Mouse (Mus musculus) megakaryocyte, embryonic 14.5 days (primary cell): ENCODE data around the gene Atp2b2. TPM values are rescaled to one million over a fixed set of nuclear protein-coding genes. Genes with fewer than 3 reads are reported as not detected.

Source experiments
- H3K27me3 ChIP-seq: replicated peaks from 2 replicates; pipeline ENCODE3; 2012; ENCODE audit warnings: inconsistent platforms
- H3K36me3 ChIP-seq: replicated peaks from 2 replicates; pipeline ENCODE3; 2012; ENCODE audit warnings: low read length, inconsistent platforms, mixed read lengths
- H3K4me1 ChIP-seq: 2 replicates; pipeline ENCODE4 v1.6.1; 2012; ENCODE audit warnings: inconsistent platforms
- H3K4me3 ChIP-seq: replicated peaks from 2 replicates; pipeline ENCODE3; 2012; ENCODE audit warnings: moderate library complexity, mild to moderate bottlenecking, inconsistent platforms
- H3K9me3 ChIP-seq: 2 replicates; pipeline ENCODE4 v1.6.1; 2012; ENCODE audit warnings: inconsistent platforms
- FLI1 ChIP-seq: IDR thresholded peaks from 2 replicates; pipeline ENCODE4 v1.6.1; 2012; ENCODE audit warnings: low read length, inconsistent platforms, mixed read lengths
- GATA1 ChIP-seq: IDR thresholded peaks from 3 replicates; pipeline ENCODE4 v1.6.1; 2012; ENCODE audit warnings: mixed read lengths, low read length, inconsistent platforms, borderline replicate concordance
- polyA plus RNA-seq: library from polyadenylated mRNA; stranded (reverse); fragments of >175 nt; gene quantifications from 2 replicates; pipeline ENCODE4 v1.2.3, GENCODE M21; 2012; ENCODE audit warnings: low replicate concordance; ENCODE audit not compliant: insufficient read depth

Atp2b2 gene
- polyA plus RNA-seq, 1 experiment, result not detected

DNA sequence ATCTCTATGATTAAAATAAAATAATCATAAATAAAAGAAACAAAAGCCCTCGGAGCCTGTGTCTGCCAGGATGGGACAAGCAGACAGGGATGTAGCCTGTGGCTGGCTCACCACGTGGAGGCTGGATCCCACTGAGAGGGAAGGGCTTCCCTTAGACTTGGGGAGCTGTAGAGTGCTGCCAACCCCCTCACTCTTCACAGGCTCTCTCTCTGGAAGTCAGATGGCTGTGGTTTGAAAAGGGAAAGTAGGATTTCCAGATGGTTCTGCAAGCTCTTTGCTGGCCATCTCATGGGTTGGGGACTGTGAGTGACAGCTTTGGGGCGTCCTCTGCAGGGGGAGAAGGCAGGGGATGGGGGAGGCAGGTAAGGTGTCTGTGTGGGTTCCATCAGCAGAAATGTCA, 163.0 kb downstream of the Atp2b2 start:
- TF ChIP-seq FLI1, result no peak
- no peak for TF ChIP-seq GATA1
- Histone ChIP-seq H3K4me3 (no peak overlapping the region), H3K9me3 (no peaks in the 10 kb centered on the region), H3K4me1 (no peaks in the 10 kb centered on the region), H3K36me3 (no peaks in the 10 kb centered on the region), H3K27me3 (peaks cover 4% of the 10 kb centered on the region)

- peaks cover 4% of the 10 kb centered on the region for H3K27me3 ChIP-seq
- no peaks in the 10 kb centered on the region for H3K4me1 ChIP-seq
- no peaks in the 10 kb centered on the region for H3K36me3 ChIP-seq
- no peaks in the 10 kb centered on the region for H3K9me3 ChIP-seq
- TF ChIP-seq FLI1, result no peak
- no peak overlapping the region for H3K4me3 ChIP-seq
These were observed 163.8 kb downstream of the Atp2b2 start for GRCm38 (mm10) chr6:113878510-113879128.

- Histone ChIP-seq H3K36me3 (no peaks in the 10 kb centered on the region), H3K9me3 (no peaks in the 10 kb centered on the region), H3K4me1 (no peaks in the 10 kb centered on the region), H3K4me3 (no peak overlapping the region), H3K27me3 (peaks cover 8% of the 10 kb centered on the region)
- no peak for TF ChIP-seq GATA1
- TF ChIP-seq FLI1, result no peak
These were observed 165.8 kb downstream of the Atp2b2 start for GRCm38 (mm10) chr6:113876585-113876984.

- TF ChIP-seq GATA1 (no peak), FLI1 (no peak)
- H3K9me3 ChIP-seq, result no peaks in the 10 kb centered on the region
- peaks cover 10% of the 10 kb centered on the region for H3K27me3 ChIP-seq
- H3K36me3 ChIP-seq, result no peaks in the 10 kb centered on the region
- no peak overlapping the region for H3K4me3 ChIP-seq
- no peaks in the 10 kb centered on the region for H3K4me1 ChIP-seq
These were observed 167.2 kb downstream of the Atp2b2 start for GRCm38 (mm10) chr6:113875201-113875600.

GRCm38 (mm10) chr6:113872654-113873053, 169.8 kb downstream of the Atp2b2 start:
- Histone ChIP-seq H3K36me3 (no peaks in the 10 kb centered on the region), H3K27me3 (peaks cover 15% of the 10 kb centered on the region), H3K9me3 (no peaks in the 10 kb centered on the region), H3K4me3 (no peak overlapping the region), H3K4me1 (no peaks in the 10 kb centered on the region)
- no peak for TF ChIP-seq FLI1
- no peak for TF ChIP-seq GATA1

DNA sequence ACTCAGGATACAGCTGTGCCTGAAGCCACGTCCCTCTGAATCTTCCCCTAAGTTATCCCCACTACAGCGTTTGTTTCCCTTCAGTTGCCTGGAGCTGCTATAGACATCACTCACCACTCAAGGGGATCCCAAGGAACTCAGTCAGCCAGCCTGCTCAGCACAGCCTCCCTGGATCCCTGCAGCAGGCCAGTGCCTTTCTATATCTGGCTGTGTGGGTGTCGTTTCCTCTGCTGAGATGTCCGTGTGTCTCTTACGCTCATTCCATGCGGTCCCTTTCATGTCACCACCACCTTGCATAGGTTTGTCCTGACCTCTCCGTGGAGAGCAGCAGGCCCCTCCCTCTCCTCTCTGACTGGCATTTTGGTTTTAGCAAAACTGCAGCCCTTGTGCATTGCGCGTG, 171.6 kb downstream of the Atp2b2 start:
- H3K36me3 ChIP-seq, result no peaks in the 10 kb centered on the region
- no peak overlapping the region for H3K4me3 ChIP-seq
- H3K27me3 ChIP-seq, result peaks cover 18% of the 10 kb centered on the region
- TF ChIP-seq GATA1 (no peak), FLI1 (no peak)
- H3K9me3 ChIP-seq, result no peaks in the 10 kb centered on the region
- no peaks in the 10 kb centered on the region for H3K4me1 ChIP-seq

- no peaks in the 10 kb centered on the region for H3K36me3 ChIP-seq
- no peak for TF ChIP-seq FLI1
- no peak for TF ChIP-seq GATA1
- no peaks in the 10 kb centered on the region for H3K9me3 ChIP-seq
- H3K4me1 ChIP-seq, result no peaks in the 10 kb centered on the region
- peaks cover 21% of the 10 kb centered on the region for H3K27me3 ChIP-seq
- no peak overlapping the region for H3K4me3 ChIP-seq
These were observed 173.9 kb downstream of the Atp2b2 start for GRCm38 (mm10) chr6:113868552-113868951.

DNA sequence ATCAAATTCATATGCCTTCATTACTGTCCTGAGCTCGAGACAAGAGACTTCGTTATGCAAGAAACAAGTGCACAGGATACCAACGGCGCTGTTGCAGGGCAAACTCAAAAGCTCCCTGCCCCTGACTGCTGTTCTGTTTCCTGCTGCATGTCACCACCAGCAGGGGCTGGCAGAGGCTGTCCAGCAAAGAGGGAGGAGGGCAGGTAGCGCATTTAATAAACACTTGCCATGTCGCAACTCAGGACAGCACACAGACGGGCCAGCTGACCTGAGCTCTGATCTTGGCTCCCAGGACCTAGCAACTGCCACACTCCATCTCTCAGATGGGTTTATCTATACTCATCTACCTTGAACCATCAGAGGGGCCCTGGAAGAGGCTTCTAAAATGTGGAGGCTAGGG, 176.7 kb downstream of the Atp2b2 start:
- no peaks in the 10 kb centered on the region for H3K9me3 ChIP-seq
- no peaks in the 10 kb centered on the region for H3K4me1 ChIP-seq
- H3K27me3 ChIP-seq, result peaks cover 13% of the 10 kb centered on the region
- H3K36me3 ChIP-seq, result no peaks in the 10 kb centered on the region
- TF ChIP-seq FLI1, result no peak
- no peak for TF ChIP-seq GATA1
- no peak overlapping the region for H3K4me3 ChIP-seq

GRCm38 (mm10) chr6:113864812-113865211, 177.6 kb downstream of the Atp2b2 start:
- no peaks in the 10 kb centered on the region for H3K9me3 ChIP-seq

DNA sequence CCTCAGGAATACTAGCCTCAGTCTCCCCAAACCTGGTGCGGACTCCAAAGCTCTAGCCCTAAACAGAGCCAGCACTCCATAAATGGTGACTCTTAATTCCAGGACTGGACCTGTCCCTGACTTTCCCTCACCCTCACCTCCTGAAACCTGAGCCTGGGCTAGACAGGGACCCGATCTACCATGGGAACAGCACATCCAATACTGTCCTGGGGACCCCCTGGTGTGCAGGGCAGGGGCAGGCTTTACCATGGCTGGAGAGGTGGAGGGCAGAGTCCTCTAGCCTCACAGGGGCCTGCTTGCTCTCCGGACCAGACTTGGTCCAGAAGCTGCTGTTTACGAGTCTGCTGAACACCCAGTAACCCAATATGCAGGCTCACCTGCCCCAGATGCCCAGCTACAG, 179.5 kb downstream of the Atp2b2 start:
- Histone ChIP-seq H3K9me3 (no peaks in the 10 kb centered on the region), H3K27me3 (peaks cover 14% of the 10 kb centered on the region), H3K4me3 (no peak overlapping the region), H3K36me3 (no peaks in the 10 kb centered on the region), H3K4me1 (no peaks in the 10 kb centered on the region)
- TF ChIP-seq GATA1 (no peak), FLI1 (no peak)

More at GRCm38 (mm10) chr6:113864812-113865211, 177.6 kb downstream of the Atp2b2 start:
- Histone ChIP-seq H3K36me3 (no peaks in the 10 kb centered on the region), H3K4me1 (no peaks in the 10 kb centered on the region), H3K4me3 (no peak overlapping the region), H3K27me3 (peaks cover 17% of the 10 kb centered on the region)
- TF ChIP-seq FLI1 (no peak), GATA1 (no peak)

- TF ChIP-seq FLI1, result no peak
- Histone ChIP-seq H3K9me3 (no peaks in the 10 kb centered on the region), H3K4me3 (no peak overlapping the region), H3K27me3 (peaks cover 14% of the 10 kb centered on the region), H3K4me1 (no peaks in the 10 kb centered on the region), H3K36me3 (no peaks in the 10 kb centered on the region)
These were observed 180.5 kb downstream of the Atp2b2 start for GRCm38 (mm10) chr6:113861938-113862337.
